Mouse (Mus musculus) T-cell, adult 2 months (primary cell): ENCODE data around the gene Jarid2.

Experiments
- DNase-seq: peaks from one replicate; pipeline ENCODE4 v3.0.0; 2022; ENCODE audit warnings: low spot score

Gene Jarid2

GRCm38 (mm10) chr13:44730146-44730864, 1.0 kb downstream of the Jarid2 start:
- DNase-seq = peak; percentile 97

- DNase-seq = peak; percentile 84
Measured at GRCm38 (mm10) chr13:44730939-44731551, 1.8 kb downstream of the Jarid2 start.

- DNase-seq = no peak
Measured at GRCm38 (mm10) chr13:44731727-44732441, 2.6 kb downstream of the Jarid2 start.

GRCm38 (mm10) chr13:44732442-44732974, 3.2 kb downstream of the Jarid2 start:
- peak; percentile 34 for DNase-seq

GRCm38 (mm10) chr13:44733036-44733372, 3.7 kb downstream of the Jarid2 start:
- DNase-seq = no peak

- peak; percentile 93 for DNase-seq
Measured at GRCm38 (mm10) chr13:44733373-44734111, 4.3 kb downstream of the Jarid2 start.

- peak; percentile 40 for DNase-seq
Measured at GRCm38 (mm10) chr13:44734441-44734840, 5.2 kb downstream of the Jarid2 start.

GRCm38 (mm10) chr13:44735088-44735690, 5.9 kb downstream of the Jarid2 start:
- DNase-seq = no peak

GRCm38 (mm10) chr13:44737297-44737696, 8.0 kb downstream of the Jarid2 start:
- DNase-seq = no peak

GRCm38 (mm10) chr13:44751780-44752179, 22.5 kb downstream of the Jarid2 start:
- no peak for DNase-seq

- no peak for DNase-seq
Measured at GRCm38 (mm10) chr13:44753206-44753605, 23.9 kb downstream of the Jarid2 start.

- no peak for DNase-seq
Measured at GRCm38 (mm10) chr13:44755434-44755833, 26.2 kb downstream of the Jarid2 start.

GRCm38 (mm10) chr13:44758750-44759149, 29.5 kb downstream of the Jarid2 start:
- DNase-seq = peak; percentile 52

- DNase-seq = no peak
Measured at GRCm38 (mm10) chr13:44760761-44761160, 31.5 kb downstream of the Jarid2 start.

- peak; percentile 15 for DNase-seq
Measured at GRCm38 (mm10) chr13:44763068-44763467, 33.8 kb downstream of the Jarid2 start.

- DNase-seq = no peak
Measured at GRCm38 (mm10) chr13:44767751-44768150, 38.5 kb downstream of the Jarid2 start.

- DNase-seq = peak; percentile 9
Measured at GRCm38 (mm10) chr13:44770808-44771605, 41.7 kb downstream of the Jarid2 start.

GRCm38 (mm10) chr13:44772816-44773215, 43.5 kb downstream of the Jarid2 start:
- DNase-seq = no peak

- DNase-seq = no peak
Measured at GRCm38 (mm10) chr13:44774351-44774750, 45.1 kb downstream of the Jarid2 start.

GRCm38 (mm10) chr13:44775396-44775795, 46.1 kb downstream of the Jarid2 start:
- no peak for DNase-seq

- DNase-seq = no peak
Measured at GRCm38 (mm10) chr13:44780506-44780905, 51.2 kb downstream of the Jarid2 start.
